Mouse (Mus musculus) E14TG2a.4 (cell line): ENCODE data around the gene Nf1.

ENCODE experiments used
- CTCF ChIP-seq: conservative IDR thresholded peaks from 2 replicates; pipeline ENCODE4 v1.5.1; 2014; ENCODE audit warnings: low read length
- NANOG ChIP-seq: IDR thresholded peaks from 2 replicates; pipeline ENCODE4 v1.6.1; 2014; ENCODE audit warnings: borderline replicate concordance, low read length, mixed read lengths
- POU5F1 ChIP-seq: IDR thresholded peaks from 2 replicates; pipeline ENCODE4 v1.6.1; 2014; ENCODE audit warnings: low read length, borderline replicate concordance

- TF ChIP-seq POU5F1: no peak
- TF ChIP-seq CTCF: no peak
- TF ChIP-seq NANOG: no peak
These were observed 46.5 kb upstream of the Nf1 start for GRCm38 (mm10) chr11:79293025-79293424.
